Mouse (Mus musculus): ENCODE measurements around the gene Plxnc1. TPM values are rescaled to one million over a fixed set of nuclear protein-coding genes. Genes with fewer than 3 reads are reported as not detected.

The Plxnc1 gene
- polyA plus RNA-seq, 1 experiment, result 0.05 TPM

DNA sequence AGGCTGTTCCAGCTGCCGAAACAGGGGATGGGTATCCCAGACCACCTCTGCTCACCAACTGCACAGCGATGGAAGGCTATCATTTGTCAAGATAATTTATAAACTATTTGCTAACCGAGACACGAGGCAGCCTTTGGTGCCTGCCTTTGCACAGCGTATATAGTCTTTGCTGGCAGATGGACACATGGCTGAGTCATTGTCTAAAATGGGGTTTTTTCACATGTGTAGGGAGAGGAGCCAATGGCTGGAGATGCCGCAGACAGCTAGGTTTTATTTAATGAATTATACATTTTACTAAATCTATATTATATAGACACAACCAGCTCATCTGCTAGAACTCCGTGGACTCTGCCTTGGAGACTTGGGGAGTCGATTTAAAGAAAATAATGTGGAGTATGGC lies 37.9 kb upstream of the Plxnc1 start:
- H3K79me2 ChIP-seq (ENCODE audit: control insufficient read depth, insufficient read depth), result no peaks in the 10 kb centered on the region
- no peaks in the 10 kb centered on the region for H3K27me3 ChIP-seq (ENCODE audit: control insufficient read depth, insufficient read depth, insufficient read length)
- no peaks in the 10 kb centered on the region for H3K36me3 ChIP-seq (ENCODE audit: control insufficient read depth, insufficient read depth)
- no peak overlapping the region for H3K4me3 ChIP-seq (ENCODE audit: insufficient read depth, poor library complexity, severe bottlenecking)
- H3ac ChIP-seq (ENCODE audit: control insufficient read depth, insufficient read length, low read depth), result no peak overlapping the region
- no peaks in the 10 kb centered on the region for H3K79me3 ChIP-seq (ENCODE audit: low read depth)
- no peak for TF ChIP-seq CEBPB (IDR thresholded peaks at IDR 0.05; ENCODE audit: low read depth)
- TF ChIP-seq USF1 (IDR thresholded peaks at IDR 0.05; ENCODE audit: low read depth), result no peak
- no peak for TF ChIP-seq CTCF (IDR thresholded peaks at IDR 0.05; ENCODE audit: control insufficient read depth, insufficient read depth, insufficient read length)
- TF ChIP-seq FOSL1 (IDR thresholded peaks at IDR 0.05; ENCODE audit: insufficient read depth, low read length, poor library complexity, severe bottlenecking), result no peak
- no peak for TF ChIP-seq MAX (IDR thresholded peaks at IDR 0.05)

DNA sequence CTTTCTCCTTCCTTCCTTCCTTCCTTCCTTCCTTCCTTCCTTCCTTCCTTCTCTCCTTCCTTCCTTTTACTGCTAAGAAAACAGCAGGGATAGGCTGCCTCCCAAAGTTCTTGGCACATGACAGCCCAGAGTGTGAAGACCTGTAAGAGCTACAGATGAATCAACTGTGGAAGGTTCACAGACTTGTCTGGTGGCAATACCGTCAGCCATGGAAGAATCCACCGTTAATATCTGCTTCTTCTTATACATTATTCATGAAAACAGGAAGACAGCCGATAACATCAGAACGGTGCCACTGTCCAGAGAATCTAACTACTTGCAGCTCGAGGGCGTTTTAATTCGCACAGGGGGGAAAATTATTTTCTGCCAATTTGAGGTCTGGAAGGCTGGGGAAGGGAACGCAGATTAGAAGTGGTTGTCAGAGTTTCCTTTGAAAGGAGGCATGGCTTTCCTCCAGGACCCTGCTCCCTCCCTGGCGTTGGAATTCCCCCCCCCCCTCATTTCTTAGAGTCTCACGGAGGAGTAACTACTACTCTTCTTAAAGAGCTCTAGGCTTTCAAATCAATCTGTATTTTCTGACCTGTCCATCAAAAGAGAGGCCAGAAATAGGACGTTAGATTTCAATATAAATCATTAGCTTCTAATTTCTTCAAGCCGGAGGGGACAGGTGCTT lies 37.0 kb upstream of the Plxnc1 start:
- H3K36me3 ChIP-seq (ENCODE audit: control insufficient read depth, insufficient read depth), result no peaks in the 10 kb centered on the region
- no peaks in the 10 kb centered on the region for H3K27me3 ChIP-seq (ENCODE audit: control insufficient read depth, insufficient read depth, insufficient read length)
- no peaks in the 10 kb centered on the region for H3K79me2 ChIP-seq (ENCODE audit: control insufficient read depth, insufficient read depth)
- TF ChIP-seq CEBPB (IDR thresholded peaks at IDR 0.05; ENCODE audit: low read depth) (no peak), CTCF (IDR thresholded peaks at IDR 0.05; ENCODE audit: control insufficient read depth, insufficient read depth, insufficient read length) (no peak), MAX (IDR thresholded peaks at IDR 0.05) (no peak), MYOD1 (IDR thresholded peaks at IDR 0.05; ENCODE audit: control insufficient read depth, insufficient read length, low read depth) (no peak), USF1 (IDR thresholded peaks at IDR 0.05; ENCODE audit: low read depth) (no peak), FOSL1 (IDR thresholded peaks at IDR 0.05; ENCODE audit: insufficient read depth, low read length, poor library complexity, severe bottlenecking) (no peak), MYOG (IDR thresholded peaks at IDR 0.05; ENCODE audit: control insufficient read depth, extremely low read depth, insufficient read length) (no peak)
- H3ac ChIP-seq (ENCODE audit: control insufficient read depth, insufficient read length, low read depth), result no peak overlapping the region
- H3K79me3 ChIP-seq (ENCODE audit: low read depth), result no peaks in the 10 kb centered on the region
- no peak overlapping the region for H3K4me3 ChIP-seq (ENCODE audit: insufficient read depth, poor library complexity, severe bottlenecking)

DNA sequence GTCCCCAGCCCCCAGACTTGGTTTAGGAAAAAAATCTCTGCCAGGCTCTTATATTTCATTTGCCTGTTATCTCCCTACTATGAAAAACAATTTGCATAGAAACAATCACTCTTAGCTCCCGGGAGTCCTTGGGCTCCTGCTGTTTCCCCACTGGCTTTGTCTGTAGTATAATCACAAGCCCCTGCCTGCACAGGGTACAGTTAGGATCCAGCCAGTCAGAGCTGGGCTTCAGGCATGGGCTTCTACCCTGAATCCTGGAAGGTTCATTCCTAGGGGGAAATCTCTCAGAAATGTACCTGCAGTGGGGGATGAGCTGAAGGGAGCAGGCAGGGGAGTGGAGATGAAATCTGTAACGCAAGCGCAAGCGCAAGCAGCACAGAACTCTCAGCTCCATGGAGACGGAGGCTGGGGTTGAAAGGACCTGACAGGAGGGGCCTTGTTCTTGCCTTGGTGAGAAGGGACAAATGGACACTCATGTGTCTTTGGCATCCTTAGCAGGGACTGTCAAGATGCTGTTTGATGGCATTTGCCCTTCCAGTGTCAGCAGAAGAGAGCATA lies 33.7 kb upstream of the Plxnc1 start:
- Histone ChIP-seq H3K36me3 (ENCODE audit: control insufficient read depth, insufficient read depth) (no peaks in the 10 kb centered on the region), H3K4me3 (ENCODE audit: insufficient read depth, poor library complexity, severe bottlenecking) (no peak overlapping the region), H3K79me3 (ENCODE audit: low read depth) (no peaks in the 10 kb centered on the region), H3K27me3 (ENCODE audit: control insufficient read depth, insufficient read depth, insufficient read length) (no peaks in the 10 kb centered on the region), H3ac (ENCODE audit: control insufficient read depth, insufficient read length, low read depth) (no peak overlapping the region), H3K79me2 (ENCODE audit: control insufficient read depth, insufficient read depth) (no peaks in the 10 kb centered on the region)
- TF ChIP-seq MAX (IDR thresholded peaks at IDR 0.05), result no peak

DNA sequence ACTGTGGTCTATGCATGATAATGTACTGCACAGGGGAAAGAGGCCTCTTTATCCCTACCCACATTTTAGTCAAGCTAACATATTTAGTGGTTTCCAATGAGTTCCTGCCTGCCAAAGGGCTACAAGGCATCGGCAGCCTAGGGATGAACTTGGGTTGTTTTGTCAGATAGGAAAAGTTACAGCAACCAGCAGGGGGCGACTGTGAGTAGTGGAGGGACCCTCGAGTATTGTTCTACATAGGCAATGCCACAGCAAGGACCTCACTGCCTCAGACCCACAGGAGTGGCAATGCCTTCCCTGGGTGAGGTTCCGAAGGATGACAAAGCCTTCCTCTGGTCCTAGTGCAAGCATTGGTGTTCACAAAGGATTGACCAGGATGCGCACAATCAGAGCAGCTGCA lies 31.7 kb upstream of the Plxnc1 start:
- H3K36me3 ChIP-seq (ENCODE audit: control insufficient read depth, insufficient read depth), result no peaks in the 10 kb centered on the region
- TF ChIP-seq CTCF (IDR thresholded peaks at IDR 0.05; ENCODE audit: control insufficient read depth, insufficient read depth, insufficient read length) (no peak), USF1 (IDR thresholded peaks at IDR 0.05; ENCODE audit: low read depth) (no peak), MYOG (IDR thresholded peaks at IDR 0.05; ENCODE audit: control insufficient read depth, extremely low read depth, insufficient read length) (no peak), MAX (IDR thresholded peaks at IDR 0.05) (no peak), FOSL1 (IDR thresholded peaks at IDR 0.05; ENCODE audit: insufficient read depth, low read length, poor library complexity, severe bottlenecking) (no peak), MYOD1 (IDR thresholded peaks at IDR 0.05; ENCODE audit: control insufficient read depth, insufficient read length, low read depth) (no peak), CEBPB (IDR thresholded peaks at IDR 0.05; ENCODE audit: low read depth) (no peak)
- no peaks in the 10 kb centered on the region for H3K79me2 ChIP-seq (ENCODE audit: control insufficient read depth, insufficient read depth)
- H3K4me3 ChIP-seq (ENCODE audit: insufficient read depth, poor library complexity, severe bottlenecking), result no peak overlapping the region
- H3K79me3 ChIP-seq (ENCODE audit: low read depth), result no peaks in the 10 kb centered on the region
- H3K27me3 ChIP-seq (ENCODE audit: control insufficient read depth, insufficient read depth, insufficient read length), result no peaks in the 10 kb centered on the region
- H3ac ChIP-seq (ENCODE audit: control insufficient read depth, insufficient read length, low read depth), result no peak overlapping the region

DNA sequence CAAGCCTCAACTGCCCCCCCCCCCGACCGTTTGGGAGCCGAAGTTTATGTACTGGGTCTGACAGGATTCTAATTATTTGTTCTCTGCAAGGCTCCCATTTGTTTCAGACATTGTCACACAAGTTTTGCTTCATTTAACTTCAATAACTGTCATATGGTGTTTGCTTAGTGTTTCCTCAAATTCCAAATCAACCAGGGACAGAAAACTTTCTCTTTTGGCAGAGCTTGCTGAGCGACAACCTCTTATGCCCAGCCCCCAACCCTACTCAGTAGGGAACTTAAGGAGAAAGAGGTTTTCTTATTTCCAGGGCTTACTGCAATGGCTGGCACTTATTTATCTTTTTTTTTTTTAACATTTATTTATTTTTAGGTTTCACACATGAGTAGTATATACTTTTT lies 30.5 kb upstream of the Plxnc1 start:
- Histone ChIP-seq H3K79me2 (ENCODE audit: control insufficient read depth, insufficient read depth) (no peaks in the 10 kb centered on the region), H3K36me3 (ENCODE audit: control insufficient read depth, insufficient read depth) (no peaks in the 10 kb centered on the region), H3ac (ENCODE audit: control insufficient read depth, insufficient read length, low read depth) (no peak overlapping the region), H3K4me3 (ENCODE audit: insufficient read depth, poor library complexity, severe bottlenecking) (no peak overlapping the region), H3K79me3 (ENCODE audit: low read depth) (no peaks in the 10 kb centered on the region), H3K27me3 (ENCODE audit: control insufficient read depth, insufficient read depth, insufficient read length) (no peaks in the 10 kb centered on the region)
- TF ChIP-seq USF1 (IDR thresholded peaks at IDR 0.05; ENCODE audit: low read depth), result no peak
- TF ChIP-seq CEBPB (IDR thresholded peaks at IDR 0.05; ENCODE audit: low read depth), result no peak
- no peak for TF ChIP-seq CTCF (IDR thresholded peaks at IDR 0.05; ENCODE audit: control insufficient read depth, insufficient read depth, insufficient read length)
- no peak for TF ChIP-seq MYOG (IDR thresholded peaks at IDR 0.05; ENCODE audit: control insufficient read depth, extremely low read depth, insufficient read length)
- TF ChIP-seq MAX (IDR thresholded peaks at IDR 0.05), result no peak
- no peak for TF ChIP-seq MYOD1 (IDR thresholded peaks at IDR 0.05; ENCODE audit: control insufficient read depth, insufficient read length, low read depth)
- no peak for TF ChIP-seq FOSL1 (IDR thresholded peaks at IDR 0.05; ENCODE audit: insufficient read depth, low read length, poor library complexity, severe bottlenecking)

Measured in C2C12 (cell line).